Mouse (Mus musculus): ENCODE measurements around the gene 1700061G19Rik. TPM values are rescaled to one million over a fixed set of nuclear protein-coding genes. Genes with fewer than 3 reads are reported as not detected.

The 1700061G19Rik gene
- total RNA-seq (2021): 10 to 100 TPM in 1 of 2 experiments, 1 to 10 TPM in 1; 4.8 to 12.3 TPM
- long read RNA-seq, experiment 1, partial matches to known transcripts: 0 of 2 reads
- long read RNA-seq, experiment 1, other reads (novel, unspliced or antisense): 1 of 2 reads
- long read RNA-seq, experiment 2, partial matches to known transcripts: 1 of 2 reads
- long read RNA-seq, experiment 2, other reads (novel, unspliced or antisense): 0 of 2 reads

GRCm38 (mm10) chr17:56874936-56875651, at the start of gene 1700061G19Rik:
TSS of gene 1700061G19Rik (plus strand) at chr17:56875477.
- DNase-seq: peak in 1 of 2 experiments; percentile 59

GRCm38 (mm10) chr17:56826718-56827117, 48.6 kb upstream of the 1700061G19Rik start:
- DNase-seq: no peak

- no peak for DNase-seq
Observed at GRCm38 (mm10) chr17:56829171-56829570, 46.1 kb upstream of the 1700061G19Rik start.

- peak in 1 of 2 experiments; percentile 48 for DNase-seq
Observed at GRCm38 (mm10) chr17:56829795-56830194, 45.5 kb upstream of the 1700061G19Rik start.

- DNase-seq: no peak
Observed at GRCm38 (mm10) chr17:56830411-56831110, 44.7 kb upstream of the 1700061G19Rik start, which contains the start of gene Rfx2. TSS of gene Rfx2 (minus strand) at chr17:56831013.

GRCm38 (mm10) chr17:56831111-56831816, 44.0 kb upstream of the 1700061G19Rik start:
- peak; percentile 99 for DNase-seq

- no peak for DNase-seq
Observed at GRCm38 (mm10) chr17:56832918-56833317, 42.4 kb upstream of the 1700061G19Rik start.

- DNase-seq: no peak
Observed at GRCm38 (mm10) chr17:56833381-56833780, 41.9 kb upstream of the 1700061G19Rik start.

GRCm38 (mm10) chr17:56836336-56836735, 38.9 kb upstream of the 1700061G19Rik start:
- DNase-seq: no peak

- no peak for DNase-seq
Observed at GRCm38 (mm10) chr17:56840524-56840923, 34.8 kb upstream of the 1700061G19Rik start.

- no peak for DNase-seq
Observed at GRCm38 (mm10) chr17:56842173-56842572, 33.1 kb upstream of the 1700061G19Rik start.

- DNase-seq: no peak
Observed at GRCm38 (mm10) chr17:56843678-56844077, 31.6 kb upstream of the 1700061G19Rik start.

GRCm38 (mm10) chr17:56848785-56849184, 26.5 kb upstream of the 1700061G19Rik start:
- DNase-seq: no peak

- DNase-seq: no peak
Observed at GRCm38 (mm10) chr17:56849710-56850109, 25.6 kb upstream of the 1700061G19Rik start.

GRCm38 (mm10) chr17:56851167-56851566, 24.1 kb upstream of the 1700061G19Rik start:
- no peak for DNase-seq

GRCm38 (mm10) chr17:56855421-56855820, 19.9 kb upstream of the 1700061G19Rik start:
- no peak for DNase-seq

- DNase-seq: peak; percentile 80 to 83
Observed at GRCm38 (mm10) chr17:56858216-56858615, 17.1 kb upstream of the 1700061G19Rik start.

GRCm38 (mm10) chr17:56858922-56859321, 16.4 kb upstream of the 1700061G19Rik start:
- DNase-seq: no peak

- DNase-seq: no peak
Observed at GRCm38 (mm10) chr17:56861197-56861596, 14.1 kb upstream of the 1700061G19Rik start.

GRCm38 (mm10) chr17:56866071-56866470, 9.2 kb upstream of the 1700061G19Rik start:
- no peak for DNase-seq

GRCm38 (mm10) chr17:56869481-56869977, 5.7 kb upstream of the 1700061G19Rik start:
- DNase-seq: no peak
